Mouse (Mus musculus) adrenal gland, adult 2 months (tissue): ENCODE results near the gene Hsf4. TPM values are rescaled to one million over a fixed set of nuclear protein-coding genes. Genes with fewer than 3 reads are reported as not detected.
"Not testable (repeated sequence)": the region's sequence is repeated elsewhere in the genome, so short reads cannot be mapped to it uniquely, and the experiment has no call there.

Experiments
- DNase-seq: peaks from one replicate; pipeline ENCODE4 v3.0.0; 2021
- long read RNA-seq: library from polyadenylated mRNA; stranded (forward); transcript quantifications from one replicate; pipeline ENCODE4 v2.0.0, GENCODE M21; 2021
- polyA plus RNA-seq: library from polyadenylated mRNA; depleted of rRNA; stranded (reverse); fragments of >200 nt; gene quantifications from 2 replicates; pipeline ENCODE4 v1.2.3, GENCODE M21; 2012; rRNA removed
- total RNA-seq, 2 experiments: library from RNA; stranded (reverse); gene quantifications; 2 replicates each; pipeline ENCODE4 v1.2.3; 2021

The Hsf4 gene
- total RNA-seq (1 to 10 TPM; 2.3 TPM), polyA plus RNA-seq (1.8 and 2.3 TPM in 2 replicates)
- long read RNA-seq, partial matches to known transcripts = 0 of 2 reads
- long read RNA-seq, other reads (novel, unspliced or antisense) = 0 of 2 reads

DNA sequence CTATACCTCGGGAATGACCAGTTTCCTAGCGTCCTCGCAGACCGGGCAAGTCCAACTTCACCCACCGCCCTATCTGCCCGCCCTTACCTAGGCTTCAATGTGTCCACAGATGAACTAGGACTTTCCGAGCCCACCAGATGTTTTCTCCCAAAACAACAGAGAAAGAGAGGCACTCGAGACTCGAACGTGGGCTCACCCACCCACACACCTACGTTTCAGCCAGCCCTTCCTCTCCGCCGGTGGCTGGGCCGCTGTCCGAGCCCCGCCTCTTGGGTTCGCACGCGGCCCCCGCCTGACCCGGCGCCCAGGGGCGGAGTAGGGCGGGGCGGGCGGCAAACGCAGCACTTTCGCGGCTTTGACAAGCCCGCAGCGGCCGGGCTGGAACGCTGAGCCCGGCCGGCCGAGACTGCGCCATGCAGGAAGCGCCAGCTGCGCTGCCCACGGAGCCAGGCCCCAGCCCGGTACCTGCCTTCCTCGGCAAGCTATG, at the start of gene Hsf4:
Hsf4 (plus strand) TSS at position 341 of the 487 bp plus-strand sequence.
- peak; percentile 87 for DNase-seq

DNA sequence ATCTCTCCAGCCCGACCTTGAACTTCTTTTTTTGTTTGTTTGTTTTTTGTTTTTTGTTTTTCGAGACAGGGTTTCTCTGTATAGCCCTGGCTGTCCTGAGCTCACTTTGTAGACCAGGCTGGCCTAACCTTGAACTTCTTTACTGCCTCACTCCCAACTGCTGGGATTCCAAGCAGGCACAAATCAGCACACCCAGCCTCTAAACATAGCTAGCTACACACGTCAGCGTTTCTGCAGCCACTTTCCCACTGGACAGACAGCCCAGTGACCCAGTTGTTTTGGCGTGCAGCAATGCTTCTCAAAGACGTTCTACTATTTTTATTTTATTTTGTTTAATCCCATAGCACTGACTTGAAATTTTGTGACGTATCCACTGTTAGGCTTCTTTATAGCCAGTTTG, 45.8 kb upstream of the Hsf4 start:
- DNase-seq = peak; percentile 19

- DNase-seq = peak; percentile 97
These were observed 45.0 kb upstream of the Hsf4 start, which contains the start of gene D230025D16Rik for GRCm38 (mm10) chr8:105224413-105225271. TSS of gene D230025D16Rik (plus strand) at chr8:105225145.

GRCm38 (mm10) chr8:105225272-105225593, 44.4 kb upstream of the Hsf4 start:
- DNase-seq = no peak

DNA sequence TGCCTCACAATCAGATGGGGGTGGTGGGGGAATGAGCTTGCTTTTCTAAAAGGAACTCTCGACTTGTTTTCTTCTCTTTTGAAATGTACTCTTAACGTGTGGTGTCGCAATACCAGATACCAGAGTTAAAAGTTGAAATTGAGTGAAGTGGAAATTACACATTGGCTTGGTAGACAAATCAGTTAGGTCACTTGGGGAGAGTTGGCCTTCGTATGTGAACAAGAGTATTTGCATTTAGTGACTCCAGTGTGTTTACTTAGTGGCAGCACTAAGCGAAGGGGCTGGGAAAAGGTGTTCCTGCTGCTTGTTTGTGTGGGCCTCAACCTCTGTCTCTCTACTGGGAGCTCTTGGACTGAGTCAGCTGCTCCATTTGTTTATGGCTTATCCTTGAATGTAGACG, 43.7 kb upstream of the Hsf4 start:
- DNase-seq = peak; percentile 13

GRCm38 (mm10) chr8:105231503-105232320, 37.9 kb upstream of the Hsf4 start:
- DNase-seq = no peak

GRCm38 (mm10) chr8:105232321-105232693, 37.3 kb upstream of the Hsf4 start:
- DNase-seq = not testable (repeated sequence)

- DNase-seq = no peak
These were observed 36.3 kb upstream of the Hsf4 start for GRCm38 (mm10) chr8:105233126-105233935.

GRCm38 (mm10) chr8:105235206-105235605, 34.4 kb upstream of the Hsf4 start:
- DNase-seq = no peak

- DNase-seq = no peak
These were observed 32.0 kb upstream of the Hsf4 start for GRCm38 (mm10) chr8:105237442-105238142.

DNA sequence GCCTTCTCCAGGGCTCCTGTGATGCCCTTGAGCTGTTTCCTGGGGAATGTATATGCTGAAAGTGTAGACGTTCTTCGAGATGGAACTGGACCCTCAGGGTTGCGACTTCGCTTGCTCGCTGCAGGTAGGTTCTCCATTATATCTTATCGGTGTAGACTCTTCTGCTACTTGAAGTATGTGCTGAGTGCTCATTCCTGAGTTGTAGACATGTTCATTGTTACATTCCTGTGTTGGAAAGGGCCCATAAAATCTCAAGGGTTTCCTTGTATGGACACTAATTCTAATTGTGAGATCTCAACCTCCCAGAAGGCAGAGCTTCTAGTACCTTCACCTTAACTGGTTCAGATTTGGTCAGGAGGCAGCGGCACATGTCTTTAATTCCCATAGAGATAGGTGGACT, 28.6 kb upstream of the Hsf4 start:
- no peak for DNase-seq

DNA sequence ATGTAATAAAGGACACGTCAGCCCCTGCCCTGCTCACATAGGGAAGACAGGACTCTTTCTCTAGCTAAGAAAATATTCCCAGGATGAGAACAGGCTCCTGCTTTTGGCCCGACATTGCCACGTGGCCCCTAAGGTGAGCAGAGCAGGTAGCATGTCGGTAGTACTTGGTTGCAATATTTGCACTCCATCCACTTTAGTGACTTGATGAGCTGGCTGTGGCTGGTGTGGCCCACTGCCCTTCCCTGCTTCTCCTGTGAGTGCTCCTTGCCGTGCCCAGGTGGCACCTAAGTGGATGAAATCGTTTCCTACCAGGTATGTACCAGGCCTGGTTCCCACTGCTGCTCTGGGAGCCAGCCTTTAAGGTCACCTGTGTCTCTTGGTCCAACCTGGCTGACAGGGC, 17.6 kb upstream of the Hsf4 start:
- DNase-seq = no peak

DNA sequence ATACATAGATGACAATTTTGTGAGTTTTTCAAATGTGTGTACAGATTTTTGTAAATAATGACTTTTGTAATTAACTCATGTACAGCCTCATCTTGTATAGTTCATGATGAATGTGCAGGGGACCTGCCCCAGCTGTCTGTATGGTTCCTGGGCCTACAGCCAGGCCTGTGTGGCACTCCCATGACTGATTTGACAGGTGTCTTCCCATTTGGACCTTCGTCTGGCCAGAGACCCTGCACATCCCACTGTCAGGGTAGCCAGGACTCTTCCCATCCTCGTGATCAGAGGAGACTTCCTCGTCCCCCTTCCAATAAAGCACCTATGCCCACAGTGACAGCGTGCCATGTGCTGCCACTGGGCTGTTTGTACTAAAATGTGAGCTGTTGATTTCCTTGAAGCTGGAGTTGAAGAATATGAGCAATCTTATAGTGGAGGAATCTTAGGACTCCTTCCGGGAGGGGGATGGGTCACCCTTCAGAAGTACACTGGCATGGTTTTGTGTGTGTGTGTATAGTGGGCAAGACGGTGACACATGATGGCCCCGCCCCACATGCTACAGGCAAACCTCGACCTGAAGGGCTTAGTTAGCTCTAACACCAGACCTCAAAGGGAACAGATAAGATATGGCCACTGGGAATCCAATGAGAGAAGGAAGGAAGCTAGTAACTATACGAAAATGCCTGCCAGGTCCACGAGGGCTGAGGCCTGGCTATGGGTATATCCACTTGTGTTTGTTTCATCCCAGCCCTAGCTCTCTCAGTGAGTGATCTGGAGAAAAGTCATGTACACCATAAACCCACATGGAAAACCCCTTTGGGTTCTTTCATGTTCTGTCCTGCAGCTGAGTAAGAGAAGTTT, 16.7 kb upstream of the Hsf4 start:
- DNase-seq = no peak

DNA sequence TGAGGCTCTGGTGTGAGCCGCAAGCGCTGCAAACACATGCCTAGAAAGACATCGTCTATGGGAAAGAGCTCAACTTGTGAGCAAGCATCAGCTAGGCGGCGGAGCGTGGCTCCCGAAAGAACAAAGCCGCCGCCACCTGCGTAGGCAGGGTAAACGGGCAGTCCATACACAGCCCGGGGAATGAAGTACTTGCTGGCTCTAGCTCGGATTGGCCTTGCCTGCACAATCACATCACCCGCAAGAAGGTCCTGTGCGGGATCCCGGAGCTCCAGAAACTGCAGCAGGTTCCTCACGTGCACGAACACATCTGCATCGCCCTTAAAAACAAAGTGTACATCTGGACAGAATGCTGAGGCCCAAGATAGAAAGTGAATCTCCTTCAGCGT, 15.8 kb upstream of the Hsf4 start:
- no peak for DNase-seq

GRCm38 (mm10) chr8:105254152-105254965, 15.2 kb upstream of the Hsf4 start:
- peak; percentile 90 for DNase-seq

GRCm38 (mm10) chr8:105254966-105255350, 14.6 kb upstream of the Hsf4 start, which contains the start of gene B3gnt9:
TSS of gene B3gnt9 (minus strand) at chr8:105255153.
- peak; percentile 52 for DNase-seq

- no peak for DNase-seq
These were observed 12.1 kb upstream of the Hsf4 start for GRCm38 (mm10) chr8:105257318-105258114.
